Mouse (Mus musculus): ENCODE data around the gene Dact1. TPM values are rescaled to one million over a fixed set of nuclear protein-coding genes. Genes with fewer than 3 reads are reported as not detected.

Gene Dact1
- polyA plus RNA-seq, 1 experiment, result 4.2 TPM

- TF ChIP-seq POLR2A (IDR thresholded peaks at IDR 0.05; ENCODE audit: low read depth, low read length) (no peak), CTCF (IDR thresholded peaks at IDR 0.05; ENCODE audit: extremely low read depth, insufficient read length, insufficient replicate concordance, low read depth, low read length) (no peak)
- Histone ChIP-seq H3K36me3 (ENCODE audit: control insufficient read depth, insufficient read depth, low read length) (no peaks in the 10 kb centered on the region), H3K27me3 (ENCODE audit: control insufficient read depth, insufficient read depth, low read length) (no peaks in the 10 kb centered on the region), H3K4me3 (ENCODE audit: low read depth, low read length) (no peak overlapping the region), H3K4me1 (ENCODE audit: control insufficient read depth, insufficient read depth, insufficient read length, low read length) (no peaks in the 10 kb centered on the region), H3K27ac (ENCODE audit: insufficient read depth, low read depth, low read length) (no peak overlapping the region)
- WGBS, result 58% methylated on average over 6 of the region's 6 CpGs
Observed at GRCm38 (mm10) chr12:71366175-71366574, 56.5 kb downstream of the Dact1 start.

GRCm38 (mm10) chr12:71368631-71369030 is 58.9 kb downstream of the Dact1 start:
- TF ChIP-seq CTCF (IDR thresholded peaks at IDR 0.05; ENCODE audit: extremely low read depth, insufficient read length, insufficient replicate concordance, low read depth, low read length) (no peak), POLR2A (IDR thresholded peaks at IDR 0.05; ENCODE audit: low read depth, low read length) (no peak)
- no peak overlapping the region for H3K27ac ChIP-seq (ENCODE audit: insufficient read depth, low read depth, low read length)
- WGBS, result 70% methylated on average over 5 of the region's 5 CpGs
- H3K27me3 ChIP-seq (ENCODE audit: control insufficient read depth, insufficient read depth, low read length), result no peaks in the 10 kb centered on the region
- H3K36me3 ChIP-seq (ENCODE audit: control insufficient read depth, insufficient read depth, low read length), result no peaks in the 10 kb centered on the region
- no peak overlapping the region for H3K4me3 ChIP-seq (ENCODE audit: low read depth, low read length)
- no peaks in the 10 kb centered on the region for H3K4me1 ChIP-seq (ENCODE audit: control insufficient read depth, insufficient read depth, insufficient read length, low read length)

Other genes starting within 250 kb of the Dact1 start
- gene Tomm20l, start 198.5 kb upstream of the Dact1 start, polyA plus RNA-seq (2012; rRNA removed), result not detected in 2 replicates
- 7.4 and 7.9 TPM in 2 replicates for gene Timm9, start 173.2 kb upstream of the Dact1 start, polyA plus RNA-seq (2012; rRNA removed)
- 0.63 and 1.2 TPM in 2 replicates for gene 2700049A03Rik, start 173.0 kb upstream of the Dact1 start, polyA plus RNA-seq (2012; rRNA removed)

Measured in small intestine, adult 2 months (tissue).